Mouse (Mus musculus) Muller cell, postnatal 12 days (primary cell): ENCODE data around the gene Dido1.

Experiments
- DNase-seq: peaks from one replicate; pipeline ENCODE4 v3.0.0-alpha.2; 2015; ENCODE audit errors: inconsistent ontology term

The Dido1 gene

DNA sequence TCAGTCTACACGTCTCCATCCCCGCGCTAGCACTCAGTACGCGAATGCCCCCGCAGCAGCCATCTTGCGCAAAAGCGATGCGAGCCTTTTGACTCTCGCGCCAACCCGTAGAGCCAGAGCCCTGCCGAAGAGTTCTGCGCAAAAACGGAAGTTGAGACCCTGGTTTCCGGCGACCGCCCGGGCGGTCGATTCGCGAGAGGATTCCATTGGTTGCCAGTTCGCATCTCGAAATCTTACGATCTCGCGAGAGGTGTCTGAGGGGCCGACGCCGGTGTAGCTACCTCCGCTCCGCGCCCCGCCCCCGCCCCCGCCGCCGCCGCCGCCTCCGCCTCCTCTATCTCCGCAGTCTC is at the start of gene Dido1, which contains the start of gene Gid8:
Dido1 (minus strand) TSS at position 77 of the 350 bp plus-strand sequence.
Gid8 (plus strand) TSS at position 195 of the 350 bp plus-strand sequence.
- peak; percentile 97 for DNase-seq

GRCm38 (mm10) chr2:180758513-180759263 is 48.9 kb upstream of the Dido1 start:
- DNase-seq: no peak

DNA sequence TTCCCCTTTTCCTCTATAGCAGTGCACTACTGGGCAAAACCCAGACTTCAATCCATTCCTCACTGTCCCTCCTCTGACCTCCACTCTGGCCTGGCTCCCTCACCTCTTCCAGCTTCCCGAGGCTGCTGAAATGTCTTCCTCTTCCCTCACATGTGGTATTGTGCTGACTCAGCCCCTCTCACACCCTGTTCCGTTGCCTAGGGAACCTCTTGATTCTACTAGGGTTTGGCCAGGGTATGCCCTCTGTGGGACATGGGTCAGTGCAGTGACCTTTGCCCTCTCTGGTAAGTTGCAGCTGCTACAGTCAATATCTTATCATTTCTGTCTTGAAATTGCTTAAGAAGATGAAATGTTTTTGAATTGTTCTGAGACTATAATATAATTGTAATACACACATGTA is 47.0 kb upstream of the Dido1 start:
- DNase-seq: no peak

- DNase-seq: peak; percentile 66
These were observed 46.1 kb upstream of the Dido1 start for GRCm38 (mm10) chr2:180755896-180756295.

DNA sequence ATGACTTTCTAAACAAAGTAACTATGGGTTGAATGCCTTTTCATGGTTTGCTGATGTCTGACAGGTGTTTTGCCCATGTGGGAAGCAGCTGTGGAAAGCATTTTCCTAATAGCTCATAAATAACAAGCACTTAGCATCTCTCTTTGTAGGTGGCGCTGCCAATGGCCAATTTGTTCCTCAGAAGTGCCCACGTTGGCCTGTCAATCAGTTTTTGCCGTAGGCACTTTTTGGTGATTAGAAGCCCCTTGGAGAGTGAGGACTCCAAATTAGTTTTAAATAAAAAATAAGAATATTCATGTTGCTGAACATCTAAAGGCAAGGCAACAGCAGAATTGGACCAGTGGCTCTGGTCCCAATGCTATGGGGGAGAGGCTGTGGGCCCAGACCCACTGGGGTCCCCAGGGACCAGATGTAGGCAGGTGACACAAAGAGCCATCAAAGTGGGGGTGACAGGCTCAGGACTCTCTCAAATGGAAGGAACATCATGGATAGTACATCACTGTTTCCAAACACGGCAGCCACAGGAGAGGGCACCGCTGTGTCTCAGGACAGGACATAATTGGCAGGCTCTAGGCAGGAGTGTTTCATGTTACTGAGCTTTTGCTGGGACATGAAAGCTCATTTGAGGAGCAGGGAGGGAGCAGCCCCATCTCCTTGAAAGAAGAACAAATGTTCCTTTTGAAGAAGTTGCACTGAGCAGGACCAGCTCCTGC is 45.3 kb upstream of the Dido1 start:
- DNase-seq: no peak

GRCm38 (mm10) chr2:180748904-180749303 is 39.1 kb upstream of the Dido1 start:
- no peak for DNase-seq

GRCm38 (mm10) chr2:180746569-180747192 is 36.9 kb upstream of the Dido1 start:
- DNase-seq: no peak

DNA sequence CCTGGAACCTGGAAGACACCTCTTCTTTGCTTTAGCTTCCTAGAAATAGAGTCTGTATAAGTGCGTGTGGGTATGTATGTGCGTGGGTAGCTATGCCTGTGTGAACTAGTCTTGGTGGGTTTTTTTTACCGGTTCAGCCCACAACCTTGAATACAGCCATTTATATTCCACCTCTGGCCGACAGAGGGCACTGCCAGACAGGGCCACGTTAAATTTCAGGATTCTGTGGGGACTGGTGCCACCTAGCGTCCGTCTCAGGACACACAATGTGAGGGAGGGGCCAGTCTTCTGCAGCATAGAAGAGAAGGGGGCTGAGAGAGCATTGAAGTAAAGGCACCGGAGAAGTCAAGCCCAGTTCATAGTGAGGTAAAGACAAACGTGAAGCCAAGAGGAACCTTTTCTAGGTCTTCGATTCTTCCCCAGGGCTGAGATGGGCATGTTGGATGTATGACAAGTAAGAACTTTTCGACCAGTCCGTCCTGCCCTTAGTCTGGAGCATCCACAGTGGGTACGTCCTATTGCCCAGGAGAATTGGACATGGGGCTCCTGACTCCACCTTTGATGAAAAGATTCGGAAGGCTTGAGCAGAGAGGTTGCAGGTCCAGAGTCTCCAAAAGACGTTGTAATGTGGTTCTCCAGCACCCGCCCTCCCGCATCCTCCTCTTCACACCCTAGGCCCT is 35.6 kb upstream of the Dido1 start:
- peak; percentile 74 for DNase-seq

DNA sequence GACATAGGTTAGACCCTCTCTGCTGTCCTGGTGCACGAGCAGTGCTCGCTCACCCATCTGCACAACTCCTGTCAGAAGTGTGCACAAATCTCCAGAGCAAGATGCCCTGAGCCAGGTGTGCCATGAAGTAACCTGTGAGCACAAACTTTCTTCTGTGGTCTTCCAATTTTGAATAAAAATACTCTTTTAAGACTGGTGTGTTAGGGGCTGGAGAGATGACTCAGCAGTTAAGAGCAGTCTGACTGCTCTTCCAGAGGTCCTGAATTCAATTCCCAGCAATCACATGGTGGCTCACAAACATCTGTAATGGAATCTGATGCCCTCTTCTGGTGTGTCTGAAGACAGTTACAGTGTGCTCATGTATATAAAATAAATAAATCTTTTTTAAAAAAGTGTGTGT is 33.5 kb upstream of the Dido1 start:
- DNase-seq: no peak

- DNase-seq: no peak
These were observed 33.0 kb upstream of the Dido1 start for GRCm38 (mm10) chr2:180742820-180743219.

DNA sequence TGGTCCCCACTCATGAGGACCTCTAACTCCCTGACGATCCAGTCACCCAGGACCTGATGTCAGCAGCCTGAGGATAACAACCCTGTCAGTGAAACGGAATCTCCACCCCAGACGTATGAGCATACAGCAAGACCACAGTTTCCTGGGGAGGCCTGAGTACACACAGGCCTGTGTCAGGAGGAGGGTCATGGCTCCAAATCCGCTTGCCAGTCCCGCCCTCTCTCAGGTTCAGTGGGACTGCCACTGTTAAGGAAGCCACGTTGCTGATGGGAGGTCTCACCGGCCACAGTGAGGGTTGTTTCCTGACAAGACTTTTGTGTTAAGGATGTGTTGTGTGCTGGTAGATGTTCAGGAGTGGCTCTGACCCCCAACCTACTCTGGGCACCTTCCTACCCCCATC is 31.6 kb upstream of the Dido1 start:
- no peak for DNase-seq

DNA sequence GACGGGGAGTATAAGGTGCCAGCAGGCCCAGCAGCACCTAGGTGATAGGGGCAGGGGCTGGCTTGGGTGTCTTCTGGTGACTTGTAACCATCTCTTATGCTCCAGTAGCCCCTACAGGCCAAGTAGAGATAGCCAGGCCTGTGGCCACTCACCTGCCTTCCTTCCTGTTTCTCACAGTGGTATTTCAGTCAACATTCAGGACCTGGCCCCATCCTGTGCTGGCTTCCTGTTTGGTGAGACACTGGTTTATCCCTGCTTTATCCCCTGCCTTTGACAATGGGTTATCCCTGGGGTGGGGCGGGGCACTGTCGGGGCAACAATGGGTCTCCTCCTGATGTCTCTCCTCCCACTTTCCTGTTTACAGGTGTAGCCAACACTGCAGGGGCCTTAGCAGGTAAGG is 30.6 kb upstream of the Dido1 start:
- no peak for DNase-seq

GRCm38 (mm10) chr2:180737984-180738383 is 28.2 kb upstream of the Dido1 start:
- no peak for DNase-seq

GRCm38 (mm10) chr2:180735232-180735631 is 25.4 kb upstream of the Dido1 start:
- no peak for DNase-seq

- DNase-seq: no peak
These were observed 22.2 kb upstream of the Dido1 start for GRCm38 (mm10) chr2:180731984-180732383.

DNA sequence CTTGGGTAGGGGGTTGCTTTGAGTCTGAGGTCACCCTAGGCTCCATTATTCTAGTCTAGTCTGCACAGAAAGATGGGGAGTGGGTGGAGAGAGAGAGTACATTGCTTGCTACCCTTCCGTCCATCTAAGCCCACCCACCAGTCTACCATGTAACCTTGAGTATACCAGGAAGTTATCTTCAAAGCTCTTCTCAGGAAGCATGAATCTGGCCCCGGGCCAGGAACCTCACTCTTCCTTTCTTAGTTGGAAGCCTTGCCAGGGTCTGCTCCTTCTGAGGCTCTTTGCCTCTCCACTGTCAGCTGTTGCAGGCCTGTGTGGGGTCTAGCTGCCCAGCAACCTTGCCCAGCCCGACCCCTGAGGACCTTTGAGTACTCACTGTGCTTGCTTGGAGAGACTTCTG is 21.2 kb upstream of the Dido1 start:
- DNase-seq: no peak

DNA sequence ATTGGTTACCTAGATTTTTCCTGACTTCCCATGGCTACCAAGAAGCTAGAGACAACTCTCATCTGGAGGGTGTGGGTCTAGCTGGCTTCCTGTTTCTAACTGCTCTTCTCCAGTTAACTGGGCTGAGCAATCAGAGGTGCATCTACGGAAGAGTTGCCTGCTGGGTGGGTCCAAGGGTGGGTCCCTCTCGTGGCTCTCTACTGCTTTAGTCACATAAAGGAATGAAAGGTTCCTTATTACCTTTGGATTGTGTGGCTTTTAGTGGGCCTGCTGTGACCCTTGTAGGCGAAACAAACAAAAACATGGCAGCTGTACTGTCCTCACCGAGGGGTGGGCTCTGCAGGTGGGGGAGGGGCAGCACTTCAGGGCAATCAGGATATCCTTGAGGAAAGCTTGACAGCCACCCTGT is 17.8 kb upstream of the Dido1 start:
- no peak for DNase-seq

- no peak for DNase-seq
These were observed 17.1 kb upstream of the Dido1 start for GRCm38 (mm10) chr2:180726658-180727442.

DNA sequence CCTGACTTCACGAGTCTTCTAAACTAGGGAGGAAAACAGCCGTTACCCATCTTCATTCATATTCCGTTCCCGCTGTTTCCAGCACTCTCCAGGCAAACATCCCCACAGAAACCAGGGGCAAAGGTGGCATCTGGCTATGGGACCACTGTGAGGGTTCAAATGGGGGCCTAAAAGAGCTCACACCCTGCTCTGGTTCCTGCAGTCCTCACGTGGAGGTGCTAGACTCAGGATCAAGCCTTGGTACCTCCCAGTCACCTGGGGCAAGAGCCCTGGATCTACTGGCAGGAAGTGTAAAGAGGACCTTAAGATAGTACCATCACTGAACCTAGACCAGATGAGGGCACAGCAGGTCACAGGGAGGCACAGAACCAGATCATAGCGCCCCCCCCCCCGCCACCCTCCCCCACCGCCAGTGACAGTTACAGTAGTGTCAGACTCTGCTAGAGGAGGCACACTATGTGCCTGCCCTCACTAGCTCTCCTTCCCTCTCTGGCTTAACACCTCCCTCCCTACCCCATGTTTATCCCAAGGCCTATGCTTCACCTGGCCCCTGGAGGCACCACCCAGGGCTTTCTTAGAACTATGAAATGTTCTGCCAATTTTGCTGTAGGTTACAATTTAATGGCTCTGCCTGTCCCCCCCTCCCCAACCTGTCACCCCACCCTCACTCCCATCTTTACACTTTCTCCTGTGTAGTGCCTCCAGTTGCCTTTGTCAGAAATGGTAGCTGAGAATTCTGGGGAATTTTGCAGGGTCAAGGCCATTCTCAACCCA is 16.2 kb upstream of the Dido1 start:
- no peak for DNase-seq

- no peak for DNase-seq
These were observed 15.6 kb upstream of the Dido1 start for GRCm38 (mm10) chr2:180725414-180725778.
